Mouse (Mus musculus) embryo, embryonic 11.5 days (tissue): ENCODE results near the gene Kcnj12.

Source experiments
- DNase-seq: peaks from one replicate; pipeline ENCODE4 v3.0.0-alpha.2; 2012; ENCODE audit warnings: low read depth, low spot score

Kcnj12 gene

GRCm38 (mm10) chr11:61024996-61025395 is 2.6 kb downstream of the Kcnj12 start:
- DNase-seq = no peak

GRCm38 (mm10) chr11:61025594-61025993 is 3.2 kb downstream of the Kcnj12 start:
- no peak for DNase-seq

GRCm38 (mm10) chr11:61026381-61026780 is 4.0 kb downstream of the Kcnj12 start:
- no peak for DNase-seq

- no peak for DNase-seq
Measured at GRCm38 (mm10) chr11:61027160-61027559, 4.8 kb downstream of the Kcnj12 start.

- no peak for DNase-seq
Measured at GRCm38 (mm10) chr11:61028211-61028950, 6.0 kb downstream of the Kcnj12 start.

GRCm38 (mm10) chr11:61029116-61029740 is 6.9 kb downstream of the Kcnj12 start:
- DNase-seq = no peak

- DNase-seq = no peak
Measured at GRCm38 (mm10) chr11:61029864-61030595, 7.7 kb downstream of the Kcnj12 start.

- no peak for DNase-seq
Measured at GRCm38 (mm10) chr11:61031137-61031536, 8.8 kb downstream of the Kcnj12 start.

GRCm38 (mm10) chr11:61031658-61032445 is 9.5 kb downstream of the Kcnj12 start:
- DNase-seq = no peak

GRCm38 (mm10) chr11:61032481-61032880 is 10.1 kb downstream of the Kcnj12 start:
- DNase-seq = no peak

GRCm38 (mm10) chr11:61033160-61033559 is 10.8 kb downstream of the Kcnj12 start:
- DNase-seq = no peak

- DNase-seq = no peak
Measured at GRCm38 (mm10) chr11:61036639-61037038, 14.3 kb downstream of the Kcnj12 start.

GRCm38 (mm10) chr11:61038277-61038782 is 16.0 kb downstream of the Kcnj12 start:
- no peak for DNase-seq

GRCm38 (mm10) chr11:61040856-61041652 is 18.7 kb downstream of the Kcnj12 start:
- DNase-seq = no peak

- DNase-seq = no peak
Measured at GRCm38 (mm10) chr11:61042593-61042992, 20.2 kb downstream of the Kcnj12 start.

- DNase-seq = no peak
Measured at GRCm38 (mm10) chr11:61043055-61043992, 21.0 kb downstream of the Kcnj12 start.

GRCm38 (mm10) chr11:61044741-61045140 is 22.4 kb downstream of the Kcnj12 start:
- no peak for DNase-seq

GRCm38 (mm10) chr11:61047441-61047840 is 25.1 kb downstream of the Kcnj12 start:
- no peak for DNase-seq

- DNase-seq = no peak
Measured at GRCm38 (mm10) chr11:61051151-61051550, 28.8 kb downstream of the Kcnj12 start.

- no peak for DNase-seq
Measured at GRCm38 (mm10) chr11:61056871-61057270, 34.5 kb downstream of the Kcnj12 start.
